Mouse (Mus musculus): Measurements from ENCODE around the gene 4930519G04Rik. TPM values are rescaled to one million over a fixed set of nuclear protein-coding genes. Genes with fewer than 3 reads are reported as not detected.
"Not testable (repeated sequence)": the region's sequence is repeated elsewhere in the genome, so short reads cannot be mapped to it uniquely, and the experiment has no call there.

Gene 4930519G04Rik
- polyA plus RNA-seq, 1 experiment from 2014 or later = not detected

GRCm38 (mm10) chr5:114865279-114865678 lies 11.8 kb downstream of the 4930519G04Rik start:
- H3K4me1 ChIP-seq (ENCODE audit: control insufficient read depth in 2 of 2, insufficient read depth in 2 of 2, low read length in 2 of 2) = no peaks in the 10 kb centered on the region
- H3K9me3 ChIP-seq (ENCODE audit: control insufficient read depth, low read length) = peaks cover 13% of the 10 kb centered on the region
- no peaks in the 10 kb centered on the region for H3K27me3 ChIP-seq (ENCODE audit: control insufficient read depth, insufficient read depth, low read length)
- WGBS = 87% methylated on average over 12 of the region's 12 CpGs
- no peak overlapping the region for H3K4me2 ChIP-seq (ENCODE audit: low read length)
- no peak overlapping the region for H3K9ac ChIP-seq (ENCODE audit: low read length)
- no peaks in the 10 kb centered on the region for H3K36me3 ChIP-seq (ENCODE audit: control insufficient read depth, insufficient read depth, low read length)
- H3K27ac ChIP-seq (replicated peaks in 1 of 2; ENCODE audit: control insufficient read depth in 1 of 2, insufficient read depth in 1 of 2, low read depth in 2 of 2, low read length in 2 of 2) = no peak overlapping the region
- no peak overlapping the region for H3K4me3 ChIP-seq (ENCODE audit: control insufficient read depth in 1 of 2, insufficient read depth in 1 of 2, low read depth in 1 of 2, low read length in 2 of 2)
- no peak for ATAC-seq (ENCODE audit: insufficient number of reproducible peaks, insufficient read depth, low FRiP score, low read depth)

- H3K4me2 ChIP-seq (ENCODE audit: low read length) = peak overlapping the region; percentile 42; the same call in 1 of the 2 replicates
- 44% methylated on average over 6 of the region's 6 CpGs for WGBS
- ATAC-seq (ENCODE audit: insufficient number of reproducible peaks, insufficient read depth, low FRiP score, low read depth) = no peak
These were observed 22.4 kb downstream of the 4930519G04Rik start for GRCm38 (mm10) chr5:114875858-114876257.

GRCm38 (mm10) chr5:114876331-114876730 lies 22.9 kb downstream of the 4930519G04Rik start:
- Histone ChIP-seq H3K9me3 (ENCODE audit: control insufficient read depth, low read length) (no peaks in the 10 kb centered on the region), H3K36me3 (ENCODE audit: control insufficient read depth, insufficient read depth, low read length) (no peaks in the 10 kb centered on the region), H3K27ac (replicated peaks in 1 of 2; ENCODE audit: control insufficient read depth in 1 of 2, insufficient read depth in 1 of 2, low read depth in 2 of 2, low read length in 2 of 2) (no peak overlapping the region), H3K9ac (ENCODE audit: low read length) (no peak overlapping the region), H3K4me1 (ENCODE audit: control insufficient read depth in 2 of 2, insufficient read depth in 2 of 2, low read length in 2 of 2) (no peaks in the 10 kb centered on the region), H3K27me3 (ENCODE audit: control insufficient read depth, insufficient read depth, low read length) (peaks cover 17% of the 10 kb centered on the region), H3K4me2 (ENCODE audit: low read length) (no peak overlapping the region), H3K4me3 (ENCODE audit: control insufficient read depth in 1 of 2, insufficient read depth in 1 of 2, low read depth in 1 of 2, low read length in 2 of 2) (no peak overlapping the region)
- no peak for ATAC-seq (ENCODE audit: insufficient number of reproducible peaks, insufficient read depth, low FRiP score, low read depth)
- WGBS = 54% methylated on average over 6 of the region's 6 CpGs

More at GRCm38 (mm10) chr5:114875858-114876257, 22.4 kb downstream of the 4930519G04Rik start:
- H3K27ac ChIP-seq (replicated peaks in 1 of 2; ENCODE audit: control insufficient read depth in 1 of 2, insufficient read depth in 1 of 2, low read depth in 2 of 2, low read length in 2 of 2) = no peak overlapping the region
- no peak overlapping the region for H3K9ac ChIP-seq (ENCODE audit: low read length)
- H3K4me3 ChIP-seq (ENCODE audit: control insufficient read depth in 1 of 2, insufficient read depth in 1 of 2, low read depth in 1 of 2, low read length in 2 of 2) = no peak overlapping the region
- no peaks in the 10 kb centered on the region for H3K36me3 ChIP-seq (ENCODE audit: control insufficient read depth, insufficient read depth, low read length)
- H3K27me3 ChIP-seq (ENCODE audit: control insufficient read depth, insufficient read depth, low read length) = peaks cover 17% of the 10 kb centered on the region
- no peaks in the 10 kb centered on the region for H3K9me3 ChIP-seq (ENCODE audit: control insufficient read depth, low read length)
- H3K4me1 ChIP-seq (ENCODE audit: control insufficient read depth in 2 of 2, insufficient read depth in 2 of 2, low read length in 2 of 2) = no peaks in the 10 kb centered on the region

- Histone ChIP-seq H3K4me3 (ENCODE audit: control insufficient read depth in 1 of 2, insufficient read depth in 1 of 2, low read depth in 1 of 2, low read length in 2 of 2) (no peak overlapping the region), H3K36me3 (ENCODE audit: control insufficient read depth, insufficient read depth, low read length) (no peaks in the 10 kb centered on the region), H3K27ac (replicated peaks in 1 of 2; ENCODE audit: control insufficient read depth in 1 of 2, insufficient read depth in 1 of 2, low read depth in 2 of 2, low read length in 2 of 2) (no peak overlapping the region), H3K27me3 (ENCODE audit: control insufficient read depth, insufficient read depth, low read length) (peaks cover 17% of the 10 kb centered on the region), H3K4me1 (ENCODE audit: control insufficient read depth in 2 of 2, insufficient read depth in 2 of 2, low read length in 2 of 2) (no peaks in the 10 kb centered on the region), H3K4me2 (ENCODE audit: low read length) (no peak overlapping the region), H3K9me3 (ENCODE audit: control insufficient read depth, low read length) (no peaks in the 10 kb centered on the region), H3K9ac (ENCODE audit: low read length) (no peak overlapping the region)
- 81% methylated on average over 7 of the region's 7 CpGs for WGBS
- no peak for ATAC-seq (ENCODE audit: insufficient number of reproducible peaks, insufficient read depth, low FRiP score, low read depth)
These were observed 24.0 kb downstream of the 4930519G04Rik start for GRCm38 (mm10) chr5:114877487-114877886.

GRCm38 (mm10) chr5:114879399-114879798 lies 25.9 kb downstream of the 4930519G04Rik start:
- 30% methylated on average over 13 of the region's 13 CpGs for WGBS
- Histone ChIP-seq H3K4me1 (ENCODE audit: control insufficient read depth in 2 of 2, insufficient read depth in 2 of 2, low read length in 2 of 2) (no peaks in the 10 kb centered on the region), H3K4me3 (ENCODE audit: control insufficient read depth in 1 of 2, insufficient read depth in 1 of 2, low read depth in 1 of 2, low read length in 2 of 2) (no peak overlapping the region), H3K27me3 (ENCODE audit: control insufficient read depth, insufficient read depth, low read length) (peaks cover 17% of the 10 kb centered on the region), H3K9ac (ENCODE audit: low read length) (no peak overlapping the region), H3K4me2 (ENCODE audit: low read length) (no peak overlapping the region), H3K9me3 (ENCODE audit: control insufficient read depth, low read length) (no peaks in the 10 kb centered on the region), H3K27ac (replicated peaks in 1 of 2; ENCODE audit: control insufficient read depth in 1 of 2, insufficient read depth in 1 of 2, low read depth in 2 of 2, low read length in 2 of 2) (no peak overlapping the region), H3K36me3 (ENCODE audit: control insufficient read depth, insufficient read depth, low read length) (no peaks in the 10 kb centered on the region)
- no peak for ATAC-seq (ENCODE audit: insufficient number of reproducible peaks, insufficient read depth, low FRiP score, low read depth)

GRCm38 (mm10) chr5:114882319-114882718 lies 28.9 kb downstream of the 4930519G04Rik start:
- H3K27ac ChIP-seq (replicated peaks in 1 of 2; ENCODE audit: control insufficient read depth in 1 of 2, insufficient read depth in 1 of 2, low read depth in 2 of 2, low read length in 2 of 2); H3K4me3 ChIP-seq (ENCODE audit: control insufficient read depth in 1 of 2, insufficient read depth in 1 of 2, low read depth in 1 of 2, low read length in 2 of 2); ATAC-seq (ENCODE audit: insufficient number of reproducible peaks, insufficient read depth, low FRiP score, low read depth); H3K36me3 ChIP-seq (ENCODE audit: control insufficient read depth, insufficient read depth, low read length); H3K4me1 ChIP-seq (ENCODE audit: control insufficient read depth in 2 of 2, insufficient read depth in 2 of 2, low read length in 2 of 2); H3K4me2 ChIP-seq (ENCODE audit: low read length); H3K9me3 ChIP-seq (ENCODE audit: control insufficient read depth, low read length); H3K9ac ChIP-seq (ENCODE audit: low read length): not testable (repeated sequence)
- 75% methylated on average over 6 of the region's 7 CpGs for WGBS
- peaks cover 11% of the 10 kb centered on the region for H3K27me3 ChIP-seq (ENCODE audit: control insufficient read depth, insufficient read depth, low read length)

- H3K9ac ChIP-seq (ENCODE audit: low read length) = no peak overlapping the region
- 72% methylated on average over 11 of the region's 11 CpGs for WGBS
- no peaks in the 10 kb centered on the region for H3K4me1 ChIP-seq (ENCODE audit: control insufficient read depth in 2 of 2, insufficient read depth in 2 of 2, low read length in 2 of 2)
- H3K36me3 ChIP-seq (ENCODE audit: control insufficient read depth, insufficient read depth, low read length) = no peaks in the 10 kb centered on the region
- H3K9me3 ChIP-seq (ENCODE audit: control insufficient read depth, low read length) = no peaks in the 10 kb centered on the region
- ATAC-seq (ENCODE audit: insufficient number of reproducible peaks, insufficient read depth, low FRiP score, low read depth) = no peak
- no peak overlapping the region for H3K4me2 ChIP-seq (ENCODE audit: low read length)
- H3K27me3 ChIP-seq (ENCODE audit: control insufficient read depth, insufficient read depth, low read length) = peaks cover 11% of the 10 kb centered on the region
- no peak overlapping the region for H3K27ac ChIP-seq (replicated peaks in 1 of 2; ENCODE audit: control insufficient read depth in 1 of 2, insufficient read depth in 1 of 2, low read depth in 2 of 2, low read length in 2 of 2)
- no peak overlapping the region for H3K4me3 ChIP-seq (ENCODE audit: control insufficient read depth in 1 of 2, insufficient read depth in 1 of 2, low read depth in 1 of 2, low read length in 2 of 2)
These were observed 29.6 kb downstream of the 4930519G04Rik start for GRCm38 (mm10) chr5:114883022-114883421.

GRCm38 (mm10) chr5:114886801-114887200 lies 33.3 kb downstream of the 4930519G04Rik start:
- Histone ChIP-seq H3K9ac (ENCODE audit: low read length) (no peak overlapping the region), H3K9me3 (ENCODE audit: control insufficient read depth, low read length) (no peaks in the 10 kb centered on the region), H3K36me3 (ENCODE audit: control insufficient read depth, insufficient read depth, low read length) (no peaks in the 10 kb centered on the region), H3K4me2 (ENCODE audit: low read length) (no peak overlapping the region), H3K4me1 (ENCODE audit: control insufficient read depth in 2 of 2, insufficient read depth in 2 of 2, low read length in 2 of 2) (no peaks in the 10 kb centered on the region), H3K4me3 (ENCODE audit: control insufficient read depth in 1 of 2, insufficient read depth in 1 of 2, low read depth in 1 of 2, low read length in 2 of 2) (no peak overlapping the region), H3K27ac (replicated peaks in 1 of 2; ENCODE audit: control insufficient read depth in 1 of 2, insufficient read depth in 1 of 2, low read depth in 2 of 2, low read length in 2 of 2) (no peak overlapping the region), H3K27me3 (ENCODE audit: control insufficient read depth, insufficient read depth, low read length) (no peaks in the 10 kb centered on the region)
- no peak for ATAC-seq (ENCODE audit: insufficient number of reproducible peaks, insufficient read depth, low FRiP score, low read depth)
- WGBS = 74% methylated on average over 6 of the region's 6 CpGs
